Mouse (Mus musculus): ENCODE data around the gene Rbm28. TPM values are rescaled to one million over a fixed set of nuclear protein-coding genes. Genes with fewer than 3 reads are reported as not detected.

Rbm28 gene
- total and polyA plus RNA-seq, 2 experiments: 3.3 to 8.0 TPM

DNA sequence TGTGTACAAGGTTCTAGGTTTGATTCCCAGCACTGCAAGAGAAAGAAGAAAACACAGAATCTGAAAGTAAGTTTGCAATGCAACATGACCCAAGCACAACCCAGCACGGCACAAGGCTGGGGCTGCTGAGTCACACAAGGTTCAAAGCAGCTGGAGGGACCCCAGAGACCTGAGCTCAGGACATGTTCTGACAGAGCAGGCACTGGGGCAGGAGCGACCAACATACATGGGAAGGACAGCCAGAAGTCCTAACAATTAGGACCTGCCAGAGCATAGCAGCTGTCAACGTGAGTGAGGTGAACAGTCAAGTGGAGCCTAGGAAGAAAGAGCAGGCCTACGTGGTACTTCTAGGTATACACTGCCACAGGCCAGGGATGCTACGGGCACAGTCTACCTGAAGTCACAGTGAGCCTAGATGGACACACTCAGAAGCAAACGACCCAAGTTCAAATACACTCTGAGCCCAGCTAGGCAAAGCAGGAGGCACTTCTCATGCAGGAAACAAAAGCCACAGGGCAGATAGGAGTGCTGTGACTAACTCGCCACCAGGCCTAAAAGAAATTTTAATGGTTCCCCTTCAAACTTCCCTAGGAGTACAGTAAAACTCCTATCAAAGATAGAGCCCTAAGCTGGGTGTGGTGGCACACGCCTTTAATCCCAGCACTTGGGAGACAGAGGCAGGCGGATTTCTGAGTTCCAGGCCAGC is 45.6 kb upstream of the Rbm28 start:
- Histone ChIP-seq H3K27me3 (ENCODE audit: control insufficient read depth, insufficient read depth, low read length) (0 out of 2 replicates have a peak, but pooled peaks cover 3% of the 10 kb centered on the region), H3K27ac (replicated peaks; ENCODE audit: insufficient read depth, low read depth, low read length) (no peak overlapping the region), H3K36me3 (ENCODE audit: control insufficient read depth, insufficient read depth, low read length) (no peaks in the 10 kb centered on the region), H3K9ac (ENCODE audit: low read depth, low read length) (no peak overlapping the region), H3K79me2 (ENCODE audit: control insufficient read depth, insufficient read depth, low read length) (no peaks in the 10 kb centered on the region), H3K4me3 (ENCODE audit: insufficient read depth, low read depth, low read length) (no peak overlapping the region), H3K4me1 (ENCODE audit: control insufficient read depth, insufficient read depth, low read length) (peaks cover 4% of the 10 kb centered on the region; the same call in 1 of the 2 replicates)
- 88% methylated on average over 9 of the region's 9 CpGs for WGBS
- TF ChIP-seq CTCF (IDR thresholded peaks at IDR 0.05; ENCODE audit: low read depth, low read length) (no peak), POLR2A (IDR thresholded peaks at IDR 0.05; ENCODE audit: extremely low read depth, insufficient read depth, low read length) (no peak)
- no peak for DNase-seq (ENCODE audit: extremely low read depth, low read depth, low spot score)

DNA sequence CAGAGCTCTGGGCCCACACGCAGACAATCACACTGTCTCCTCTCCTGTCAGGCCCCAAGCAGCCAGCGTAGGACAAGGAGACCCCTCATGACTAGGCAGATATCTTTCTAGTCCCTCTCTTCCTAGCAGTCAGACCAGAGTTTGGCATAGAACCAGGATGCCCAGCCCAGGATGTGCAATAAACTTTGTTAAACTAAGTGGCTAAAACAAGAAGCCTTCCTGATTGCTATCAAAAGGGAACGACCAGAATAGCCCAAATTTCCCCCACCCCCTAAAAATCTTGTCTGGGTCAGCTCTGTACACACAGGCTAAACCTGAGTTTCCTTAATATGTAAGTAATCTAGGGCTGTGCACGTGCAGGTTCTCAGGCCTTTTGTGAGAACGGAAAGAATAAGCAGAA is 43.4 kb upstream of the Rbm28 start:
- no peak for TF ChIP-seq CTCF (IDR thresholded peaks at IDR 0.05; ENCODE audit: low read depth, low read length)
- no peak for TF ChIP-seq POLR2A (IDR thresholded peaks at IDR 0.05; ENCODE audit: extremely low read depth, insufficient read depth, low read length)
- no peak for DNase-seq (ENCODE audit: extremely low read depth, low read depth, low spot score)
- H3K4me1 ChIP-seq (ENCODE audit: control insufficient read depth, insufficient read depth, low read length): peaks cover 4% of the 10 kb centered on the region; the same call in 1 of the 2 replicates
- no peak overlapping the region for H3K9ac ChIP-seq (ENCODE audit: low read depth, low read length)
- 80% methylated on average over 5 of the region's 5 CpGs for WGBS
- no peak overlapping the region for H3K4me3 ChIP-seq (ENCODE audit: insufficient read depth, low read depth, low read length)
- no peak overlapping the region for H3K27ac ChIP-seq (replicated peaks; ENCODE audit: insufficient read depth, low read depth, low read length)
- no peaks in the 10 kb centered on the region for H3K79me2 ChIP-seq (ENCODE audit: control insufficient read depth, insufficient read depth, low read length)
- H3K36me3 ChIP-seq (ENCODE audit: control insufficient read depth, insufficient read depth, low read length): no peaks in the 10 kb centered on the region
- H3K27me3 ChIP-seq (ENCODE audit: control insufficient read depth, insufficient read depth, low read length): no peaks in the 10 kb centered on the region

DNA sequence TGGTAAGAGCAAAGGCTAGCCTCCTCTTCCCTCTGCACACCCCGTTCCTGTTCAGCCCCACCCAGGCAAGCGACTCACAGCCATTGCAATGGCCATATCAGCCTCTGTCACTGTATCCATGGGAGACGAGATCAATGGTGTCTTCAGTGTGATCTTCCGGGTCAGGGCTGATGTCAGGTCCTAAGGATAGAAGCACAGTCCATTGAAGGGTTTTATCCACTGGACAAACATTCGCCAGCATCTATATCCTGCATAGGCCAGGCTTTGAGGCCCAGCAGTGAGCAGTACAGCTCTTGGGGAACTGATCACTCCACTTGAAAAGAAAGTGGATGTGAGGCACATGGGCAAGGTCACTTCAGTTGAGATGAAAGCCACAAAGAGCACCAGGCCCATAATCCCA is 42.2 kb upstream of the Rbm28 start:
- Histone ChIP-seq H3K27me3 (ENCODE audit: control insufficient read depth, insufficient read depth, low read length) (no peaks in the 10 kb centered on the region), H3K79me2 (ENCODE audit: control insufficient read depth, insufficient read depth, low read length) (no peaks in the 10 kb centered on the region), H3K4me1 (ENCODE audit: control insufficient read depth, insufficient read depth, low read length) (peaks cover 2% of the 10 kb centered on the region; the same call in 1 of the 2 replicates), H3K27ac (replicated peaks; ENCODE audit: insufficient read depth, low read depth, low read length) (no peak overlapping the region), H3K36me3 (ENCODE audit: control insufficient read depth, insufficient read depth, low read length) (no peaks in the 10 kb centered on the region), H3K4me3 (ENCODE audit: insufficient read depth, low read depth, low read length) (no peak overlapping the region), H3K9ac (ENCODE audit: low read depth, low read length) (no peak overlapping the region)
- DNase-seq (ENCODE audit: extremely low read depth, low read depth, low spot score): no peak
- 86% methylated on average over 5 of the region's 5 CpGs for WGBS
- TF ChIP-seq POLR2A (IDR thresholded peaks at IDR 0.05; ENCODE audit: extremely low read depth, insufficient read depth, low read length) (no peak), CTCF (IDR thresholded peaks at IDR 0.05; ENCODE audit: low read depth, low read length) (no peak)

GRCm38 (mm10) chr6:29206006-29206405 is 41.2 kb upstream of the Rbm28 start:
- Histone ChIP-seq H3K36me3 (ENCODE audit: control insufficient read depth, insufficient read depth, low read length) (no peaks in the 10 kb centered on the region), H3K4me1 (ENCODE audit: control insufficient read depth, insufficient read depth, low read length) (no peaks in the 10 kb centered on the region), H3K79me2 (ENCODE audit: control insufficient read depth, insufficient read depth, low read length) (no peaks in the 10 kb centered on the region), H3K27ac (replicated peaks; ENCODE audit: insufficient read depth, low read depth, low read length) (no peak overlapping the region), H3K9ac (ENCODE audit: low read depth, low read length) (no peak overlapping the region), H3K4me3 (ENCODE audit: insufficient read depth, low read depth, low read length) (no peak overlapping the region), H3K27me3 (ENCODE audit: control insufficient read depth, insufficient read depth, low read length) (no peaks in the 10 kb centered on the region)
- DNase-seq (ENCODE audit: extremely low read depth, low read depth, low spot score): no peak
- 95% methylated on average over 10 of the region's 10 CpGs for WGBS
- no peak for TF ChIP-seq CTCF (IDR thresholded peaks at IDR 0.05; ENCODE audit: low read depth, low read length)
- TF ChIP-seq POLR2A (IDR thresholded peaks at IDR 0.05; ENCODE audit: extremely low read depth, insufficient read depth, low read length): no peak

DNA sequence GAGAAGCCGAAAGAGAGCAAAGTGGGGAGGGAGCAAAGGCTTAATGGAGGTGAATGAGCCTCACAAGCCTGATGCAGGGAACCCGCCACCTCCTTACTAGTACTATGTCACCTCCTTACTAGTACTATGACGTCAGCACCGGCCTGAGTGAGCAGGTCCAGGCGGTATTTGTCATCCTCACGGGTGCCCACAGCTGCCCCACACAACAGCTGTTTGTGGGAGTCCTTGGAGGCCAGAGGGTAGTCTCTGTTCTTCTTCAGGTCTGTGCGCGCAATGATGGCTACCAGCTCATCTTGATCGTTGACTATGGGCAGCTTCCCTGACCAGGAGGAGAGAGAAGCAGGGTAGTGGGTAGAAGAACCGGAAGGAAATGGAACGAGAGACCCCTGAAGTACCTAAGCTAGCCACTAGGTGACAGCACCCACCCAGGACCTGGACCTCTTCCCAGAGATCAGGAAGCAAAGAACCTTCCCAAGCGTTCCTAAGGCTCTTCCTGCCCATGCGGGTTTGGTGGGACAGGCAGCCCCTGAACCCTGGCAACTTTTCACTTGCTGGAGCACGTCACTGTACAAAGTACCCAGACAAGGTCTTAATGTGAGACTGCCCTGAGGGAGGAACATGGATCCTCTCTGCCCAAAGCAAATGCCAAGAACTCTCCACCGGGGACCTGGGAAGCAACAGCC is 40.3 kb upstream of the Rbm28 start:
- H3K36me3 ChIP-seq (ENCODE audit: control insufficient read depth, insufficient read depth, low read length): no peaks in the 10 kb centered on the region
- no peak for DNase-seq (ENCODE audit: extremely low read depth, low read depth, low spot score)
- no peak overlapping the region for H3K4me3 ChIP-seq (ENCODE audit: insufficient read depth, low read depth, low read length)
- H3K4me1 ChIP-seq (ENCODE audit: control insufficient read depth, insufficient read depth, low read length): no peaks in the 10 kb centered on the region
- TF ChIP-seq POLR2A (IDR thresholded peaks at IDR 0.05; ENCODE audit: extremely low read depth, insufficient read depth, low read length) (no peak), CTCF (IDR thresholded peaks at IDR 0.05; ENCODE audit: low read depth, low read length) (peak; percentile 84)
- 52% methylated on average over 15 of the region's 15 CpGs for WGBS
- H3K9ac ChIP-seq (ENCODE audit: low read depth, low read length): 0 out of 2 replicates have a peak overlapping the region, but pooled peaks have one; percentile 6
- no peaks in the 10 kb centered on the region for H3K79me2 ChIP-seq (ENCODE audit: control insufficient read depth, insufficient read depth, low read length)
- H3K27ac ChIP-seq (replicated peaks; ENCODE audit: insufficient read depth, low read depth, low read length): no peak overlapping the region
- H3K27me3 ChIP-seq (ENCODE audit: control insufficient read depth, insufficient read depth, low read length): no peaks in the 10 kb centered on the region
